Mouse (Mus musculus): Measurements from ENCODE around the gene Fga. TPM values are rescaled to one million over a fixed set of nuclear protein-coding genes. Genes with fewer than 3 reads are reported as not detected.

The Fga gene
- total and polyA plus RNA-seq, 3 experiments, result not detected

DNA sequence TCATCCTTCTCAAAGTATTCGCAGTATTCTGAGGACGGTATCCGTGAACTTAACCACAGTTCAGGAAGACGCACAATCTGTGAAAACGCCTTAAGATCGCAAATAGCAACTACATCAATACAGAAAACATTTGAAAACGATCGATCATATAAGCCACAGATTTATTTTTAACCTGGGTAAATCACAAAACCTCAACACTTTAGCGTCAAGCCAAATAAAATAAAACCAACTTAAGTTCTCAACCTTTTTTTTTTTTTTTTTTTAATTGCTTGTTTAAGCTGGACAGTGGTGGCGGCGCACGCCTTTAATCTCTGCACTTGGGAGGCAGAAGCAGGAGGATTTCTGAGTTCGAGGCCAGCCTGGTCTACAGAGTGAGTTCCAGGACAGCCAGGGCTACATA, 28.9 kb downstream of the Fga start:
- H3K9ac ChIP-seq (ENCODE audit: low read depth, low read length), result no peak overlapping the region

DNA sequence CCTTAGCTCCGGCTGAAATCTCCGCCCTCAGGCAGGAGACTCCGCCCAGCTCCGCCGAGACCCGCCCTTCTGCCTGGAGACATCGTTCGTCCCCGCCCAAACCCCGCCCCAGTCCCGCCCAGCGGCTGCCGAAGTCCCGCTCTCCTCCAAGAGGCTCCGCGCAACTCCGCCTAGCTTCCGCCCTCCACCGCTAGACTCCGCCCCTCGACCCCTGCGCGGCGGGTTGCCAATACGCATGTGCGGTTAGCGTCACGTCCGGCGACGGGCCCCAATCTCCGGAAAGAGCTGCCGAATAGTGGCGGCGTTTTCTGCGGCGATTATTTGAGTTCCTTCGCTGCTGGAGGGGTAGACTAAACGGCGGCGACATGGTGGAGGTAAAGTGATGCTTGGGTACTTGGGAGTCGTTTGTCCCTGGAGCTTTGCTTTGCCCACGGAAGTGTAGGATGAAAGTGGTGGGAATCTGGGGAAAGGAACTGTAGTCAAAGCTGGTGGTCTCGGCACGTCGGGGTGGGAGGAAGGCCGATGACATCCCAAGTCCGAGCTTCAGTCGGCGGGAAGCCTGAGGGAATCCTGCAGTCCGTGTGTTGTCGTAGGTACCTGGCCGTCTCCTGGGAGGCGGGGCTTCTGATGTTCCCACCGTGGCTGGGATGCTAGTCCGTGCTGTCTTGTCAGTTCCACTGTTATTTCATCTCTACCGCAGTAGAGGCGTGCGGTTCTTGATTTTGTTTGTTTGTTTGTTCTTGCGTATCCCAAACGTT, 29.6 kb downstream of the Fga start, which contains the start of gene Plrg1:
Plrg1 (plus strand) TSS at position 242 of the 758 bp plus-strand sequence.
- DNase-seq, result peak; percentile 98 to 99
- Histone ChIP-seq H3K27ac (peak within 1 kb of the TSS; percentile 81), H3K79me2 (replicated peaks; ENCODE audit: control insufficient read depth, insufficient read depth, low read length) (0 out of 2 replicates have a peak, but pooled peaks cover 1% of the 10 kb centered on the region), H3K9ac (ENCODE audit: low read depth, low read length) (peak within 1 kb of the TSS; percentile 64), H3K4me3 (peak within 1 kb of the TSS; percentile 78), H3K36me3 (ENCODE audit: control insufficient read depth, insufficient read depth, low read length) (no peaks in the 10 kb centered on the region), H3K27me3 (ENCODE audit: control insufficient read depth, insufficient read depth, low read length) (no peaks in the 10 kb centered on the region), H3K4me1 (ENCODE audit: control insufficient read depth, insufficient read depth, low read length) (no peaks in the 10 kb centered on the region; the same call in 1 of the 2 replicates)
- intact Hi-C loops (cut with DNase I), result loop anchor here (10.0 kb wide), 1 partner anchor 989 kb away; the partner anchor contains the start of gene Tmem131l
- under 1% methylated on average over 60 of the region's 61 CpGs for WGBS
- peak; percentile 12; the same call in 1 of the 2 replicates for TF ChIP-seq CTCF (IDR thresholded peaks at IDR 0.05)
- peak; percentile 94 for TF ChIP-seq POLR2A (IDR thresholded peaks at IDR 0.05; ENCODE audit: insufficient read depth, low read depth, low read length)
- no peak for TF ChIP-seq EP300 (IDR thresholded peaks at IDR 0.05; ENCODE audit: insufficient read depth, low read depth, low read length)

More for the DNA sequence above, 28.9 kb downstream of the Fga start:
- Histone ChIP-seq H3K27ac (peak overlapping the region; percentile 34; the same call in 1 of the 2 replicates), H3K27me3 (ENCODE audit: control insufficient read depth, insufficient read depth, low read length) (no peaks in the 10 kb centered on the region), H3K36me3 (ENCODE audit: control insufficient read depth, insufficient read depth, low read length) (no peaks in the 10 kb centered on the region), H3K79me2 (replicated peaks; ENCODE audit: control insufficient read depth, insufficient read depth, low read length) (0 out of 2 replicates have a peak, but pooled peaks cover 1% of the 10 kb centered on the region), H3K4me3 (peak overlapping the region; percentile 59), H3K4me1 (ENCODE audit: control insufficient read depth, insufficient read depth, low read length) (no peaks in the 10 kb centered on the region; the same call in 1 of the 2 replicates)
- intact Hi-C loops (cut with DNase I), result loop anchor here (10.0 kb wide), 1 partner anchor 990 kb away; the partner anchor contains the start of gene Tmem131l
- DNase-seq, result no peak
- no peak for TF ChIP-seq POLR2A (IDR thresholded peaks at IDR 0.05; ENCODE audit: insufficient read depth, low read depth, low read length)
- WGBS, result 24% methylated on average over 13 of the region's 13 CpGs

DNA sequence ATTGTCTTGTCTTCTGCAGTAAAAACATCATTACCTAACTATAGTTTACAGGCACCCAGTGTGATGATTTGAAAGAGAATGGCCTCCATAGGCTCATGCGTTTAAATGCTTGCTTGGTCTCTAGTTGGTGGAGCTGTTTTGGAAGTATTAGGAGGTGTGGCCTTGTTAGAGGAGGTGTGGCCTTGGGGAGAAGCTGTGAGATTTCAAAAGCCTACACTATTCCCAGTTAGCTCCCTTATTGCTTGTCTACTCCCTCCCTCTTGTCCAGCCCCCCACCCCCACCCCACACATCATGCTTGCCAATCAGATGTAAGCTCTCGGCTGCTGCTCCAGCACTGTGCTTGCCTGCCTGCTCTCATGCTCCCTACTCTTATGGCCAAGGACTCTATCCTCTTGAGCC, 31.2 kb downstream of the Fga start:
- no peak for TF ChIP-seq POLR2A (IDR thresholded peaks at IDR 0.05; ENCODE audit: insufficient read depth, low read depth, low read length)
- TF ChIP-seq CTCF (IDR thresholded peaks at IDR 0.05), result no peak
- Histone ChIP-seq H3K79me2 (replicated peaks; ENCODE audit: control insufficient read depth, insufficient read depth, low read length) (0 out of 2 replicates have a peak, but pooled peaks cover 1% of the 10 kb centered on the region), H3K27ac (no peak overlapping the region), H3K27me3 (ENCODE audit: control insufficient read depth, insufficient read depth, low read length) (no peaks in the 10 kb centered on the region), H3K36me3 (ENCODE audit: control insufficient read depth, insufficient read depth, low read length) (no peaks in the 10 kb centered on the region; the same call in 1 of the 2 replicates), H3K4me3 (no peak overlapping the region), H3K4me1 (ENCODE audit: control insufficient read depth, insufficient read depth, low read length) (no peaks in the 10 kb centered on the region; the same call in 1 of the 2 replicates), H3K9ac (ENCODE audit: low read depth, low read length) (no peak overlapping the region)
- 85% methylated on average over 2 of the region's 2 CpGs for WGBS
- no peak for DNase-seq
- intact Hi-C loops (cut with DNase I), result loop anchor here (10.0 kb wide), 1 partner anchor 988 kb away; the partner anchor contains the start of gene Tmem131l

DNA sequence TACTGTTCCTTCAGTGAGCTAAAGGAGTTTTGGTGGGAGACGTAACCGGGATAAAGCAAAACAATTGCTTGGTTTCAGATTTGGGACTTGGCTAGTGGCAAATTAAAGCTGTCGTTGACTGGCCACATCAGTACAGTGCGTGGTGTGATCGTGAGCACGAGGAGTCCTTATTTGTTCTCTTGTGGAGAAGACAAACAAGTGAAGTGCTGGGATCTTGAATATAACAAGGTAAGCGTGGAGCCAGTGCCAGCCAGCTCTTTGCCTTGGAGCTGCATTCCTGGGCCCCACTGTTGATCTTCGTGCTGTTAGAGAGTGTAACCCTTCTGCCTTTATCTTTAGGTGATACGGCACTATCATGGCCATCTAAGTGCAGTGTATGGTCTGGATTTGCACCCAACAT, 42.0 kb downstream of the Fga start:
- 94% methylated on average over 9 of the region's 9 CpGs for WGBS
- no peaks in the 10 kb centered on the region for H3K36me3 ChIP-seq (ENCODE audit: control insufficient read depth, insufficient read depth, low read length)
- no peaks in the 10 kb centered on the region for H3K79me2 ChIP-seq (replicated peaks; ENCODE audit: control insufficient read depth, insufficient read depth, low read length)
- H3K4me3 ChIP-seq, result no peak overlapping the region
- no peaks in the 10 kb centered on the region for H3K4me1 ChIP-seq (ENCODE audit: control insufficient read depth, insufficient read depth, low read length)
- H3K27ac ChIP-seq, result no peak overlapping the region
- intact Hi-C loops (cut with DNase I), result no loop called here
- H3K27me3 ChIP-seq (ENCODE audit: control insufficient read depth, insufficient read depth, low read length), result no peaks in the 10 kb centered on the region
- DNase-seq, result no peak
- no peak for TF ChIP-seq POLR2A (IDR thresholded peaks at IDR 0.05; ENCODE audit: insufficient read depth, low read depth, low read length)
- no peak for TF ChIP-seq EP300 (IDR thresholded peaks at IDR 0.05; ENCODE audit: insufficient read depth, low read depth, low read length)
- no peak for TF ChIP-seq CTCF (IDR thresholded peaks at IDR 0.05)
- no peak overlapping the region for H3K9ac ChIP-seq (ENCODE audit: low read depth, low read length)

DNA sequence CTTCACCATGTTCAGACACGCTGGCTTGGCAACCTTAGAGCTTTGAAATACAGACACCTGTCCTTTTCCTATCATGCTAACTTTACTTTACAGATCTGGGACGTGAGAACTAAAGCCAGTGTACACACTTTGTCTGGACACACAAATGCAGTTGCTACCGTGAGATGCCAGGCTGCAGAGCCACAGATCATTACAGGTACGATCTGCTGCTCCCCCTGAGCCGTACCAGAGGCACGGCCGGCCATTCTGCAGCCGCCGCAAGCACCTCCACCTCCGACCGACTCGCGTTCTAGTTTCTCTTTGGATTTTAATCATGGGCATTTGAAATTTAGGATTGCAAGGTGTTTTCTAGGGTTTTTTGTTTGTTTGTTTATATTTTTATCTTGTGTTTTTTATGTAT, 43.0 kb downstream of the Fga start:
- Histone ChIP-seq H3K27me3 (ENCODE audit: control insufficient read depth, insufficient read depth, low read length) (no peaks in the 10 kb centered on the region), H3K27ac (no peak overlapping the region), H3K9ac (ENCODE audit: low read depth, low read length) (no peak overlapping the region), H3K4me3 (no peak overlapping the region), H3K36me3 (ENCODE audit: control insufficient read depth, insufficient read depth, low read length) (no peaks in the 10 kb centered on the region), H3K79me2 (replicated peaks; ENCODE audit: control insufficient read depth, insufficient read depth, low read length) (no peaks in the 10 kb centered on the region), H3K4me1 (ENCODE audit: control insufficient read depth, insufficient read depth, low read length) (no peaks in the 10 kb centered on the region)
- intact Hi-C loops (cut with DNase I), result no loop called here
- 96% methylated on average over 13 of the region's 13 CpGs for WGBS
- TF ChIP-seq EP300 (IDR thresholded peaks at IDR 0.05; ENCODE audit: insufficient read depth, low read depth, low read length), result no peak
- no peak for TF ChIP-seq CTCF (IDR thresholded peaks at IDR 0.05)
- no peak for TF ChIP-seq POLR2A (IDR thresholded peaks at IDR 0.05; ENCODE audit: insufficient read depth, low read depth, low read length)
- no peak for DNase-seq

DNA sequence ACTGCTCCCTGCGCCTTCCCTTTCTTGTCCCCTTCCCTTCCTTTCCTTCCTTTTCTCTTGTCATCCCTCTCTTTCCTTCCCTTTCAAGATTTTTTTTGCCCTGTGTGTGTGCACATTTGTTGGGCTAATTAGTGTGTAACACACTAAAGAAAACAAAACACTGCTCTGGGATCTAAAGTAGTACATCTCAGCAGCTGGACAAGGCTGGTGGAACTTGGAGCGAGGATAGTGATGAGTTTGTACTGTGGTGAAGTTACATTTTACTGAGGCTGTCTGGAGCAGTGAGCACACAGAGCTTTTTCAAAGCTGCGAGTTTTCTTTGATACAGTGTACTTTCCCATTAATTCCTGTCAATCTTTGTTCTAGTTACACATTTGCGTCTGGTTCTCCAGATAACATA, 44.4 kb downstream of the Fga start:
- H3K9ac ChIP-seq (ENCODE audit: low read depth, low read length), result no peak overlapping the region
- no peaks in the 10 kb centered on the region for H3K79me2 ChIP-seq (replicated peaks; ENCODE audit: control insufficient read depth, insufficient read depth, low read length)
- TF ChIP-seq EP300 (IDR thresholded peaks at IDR 0.05; ENCODE audit: insufficient read depth, low read depth, low read length), result no peak
- no peak for TF ChIP-seq CTCF (IDR thresholded peaks at IDR 0.05)
- no peak for TF ChIP-seq POLR2A (IDR thresholded peaks at IDR 0.05; ENCODE audit: insufficient read depth, low read depth, low read length)
- 74% methylated on average over 4 of the region's 4 CpGs for WGBS
- no peak for DNase-seq
- H3K27ac ChIP-seq, result no peak overlapping the region
- H3K4me1 ChIP-seq (ENCODE audit: control insufficient read depth, insufficient read depth, low read length), result no peaks in the 10 kb centered on the region
- H3K27me3 ChIP-seq (ENCODE audit: control insufficient read depth, insufficient read depth, low read length), result no peaks in the 10 kb centered on the region
- no peaks in the 10 kb centered on the region for H3K36me3 ChIP-seq (ENCODE audit: control insufficient read depth, insufficient read depth, low read length)
- intact Hi-C loops (cut with DNase I), result no loop called here
- no peak overlapping the region for H3K4me3 ChIP-seq

All from heart, adult 2 months (tissue).